Mouse (Mus musculus): ENCODE measurements at regions not wholly inside any gene's neighbourhood (a gene's known extent, or its start where the extent isn't known, plus 50 kb on each side); places are given as distances from the start of the nearest gene placed in this dataset.

DNA sequence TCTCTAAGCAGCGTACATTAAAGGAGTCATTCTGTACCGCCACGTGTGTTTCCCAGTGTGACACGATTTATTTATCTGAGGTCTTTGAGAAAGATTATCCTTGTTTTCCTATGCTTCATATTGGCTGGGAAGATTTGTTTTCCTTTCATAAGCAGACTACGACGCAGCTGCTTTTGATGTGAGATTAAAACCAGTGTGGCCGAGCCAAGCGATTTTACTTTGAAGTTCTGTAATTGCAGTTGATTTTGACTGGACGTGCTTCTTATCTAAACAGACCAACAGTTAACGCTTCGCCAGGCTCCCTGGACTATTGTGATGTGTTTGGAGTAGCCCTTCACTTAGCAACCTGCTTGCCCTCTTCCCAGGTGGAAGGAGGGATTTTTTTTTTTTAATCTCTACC is 120.6 kb downstream of the Dact1 start:
- no peak for ATAC-seq

DNA sequence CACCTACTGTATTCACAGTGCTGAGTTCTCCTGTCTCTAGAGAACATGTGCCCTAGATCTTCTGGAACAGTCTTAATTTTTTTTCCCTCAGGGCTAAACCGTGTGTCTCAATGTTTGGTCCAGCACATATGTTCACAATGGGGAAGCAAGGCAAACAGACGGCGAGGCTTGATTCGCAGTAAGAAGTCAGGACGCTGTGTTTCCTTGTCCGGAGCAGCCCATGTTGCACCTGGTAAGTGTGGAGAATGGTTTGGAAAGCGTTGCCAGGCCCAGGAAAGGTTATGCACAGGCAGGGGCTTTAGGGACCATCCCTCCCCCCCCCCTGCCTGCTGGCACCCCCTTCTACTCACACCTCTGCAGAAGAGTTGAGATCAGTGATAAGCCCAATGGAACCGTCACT is 121.4 kb downstream of the Dact1 start:
- ATAC-seq: no peak

DNA sequence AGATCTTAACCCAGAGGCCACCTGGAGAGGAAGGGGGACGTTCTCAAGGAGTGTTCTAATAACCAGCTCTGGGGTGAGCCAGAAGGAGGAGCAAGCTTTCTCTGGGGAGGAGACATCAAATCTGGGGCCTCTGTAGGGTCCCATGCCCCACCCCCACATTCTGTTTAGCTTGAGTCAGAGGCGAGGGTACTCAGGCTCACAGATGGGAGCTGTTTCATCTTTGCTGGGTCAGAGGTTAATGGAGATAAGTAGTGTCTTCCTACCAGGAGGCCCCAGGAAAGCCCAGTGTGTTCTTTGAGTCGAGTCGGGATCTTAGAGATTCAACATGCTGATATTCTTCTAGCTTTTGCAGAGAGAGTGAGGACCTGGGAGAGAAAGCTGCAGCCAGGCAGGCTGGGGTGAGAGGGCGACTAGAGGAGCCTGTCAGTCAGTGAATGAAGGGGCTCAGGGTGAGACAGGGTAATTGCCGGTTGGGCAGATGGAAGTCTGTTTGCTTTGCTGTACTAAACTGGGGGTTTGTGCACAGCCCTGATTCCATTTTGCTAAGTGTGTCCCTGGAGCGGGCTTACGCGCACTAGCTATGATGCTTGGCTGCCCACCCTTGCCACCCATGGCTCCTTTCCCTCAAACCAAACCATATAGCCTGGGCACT is 124.0 kb downstream of the Dact1 start:
- ATAC-seq: no peak

DNA sequence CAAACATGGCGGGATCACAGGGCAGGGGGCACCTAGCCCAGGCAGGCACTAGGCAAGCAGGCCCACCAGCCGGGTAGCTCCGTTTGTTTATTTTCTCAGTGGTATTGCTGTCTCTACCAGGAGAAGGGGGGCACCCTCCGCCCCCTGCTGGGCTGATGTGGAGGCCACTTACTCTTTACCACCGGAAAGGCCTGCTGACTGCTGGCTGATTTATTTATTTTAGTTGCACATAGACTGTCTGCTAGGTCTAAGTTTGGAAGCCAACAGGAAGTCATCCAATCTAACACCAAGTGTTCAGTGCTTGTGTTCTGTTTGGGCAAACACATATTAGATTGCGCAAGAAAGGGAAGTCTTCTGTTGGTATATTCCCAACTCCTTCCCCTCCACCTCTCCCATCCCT is 128.6 kb downstream of the Dact1 start:
- no peak for ATAC-seq

DNA sequence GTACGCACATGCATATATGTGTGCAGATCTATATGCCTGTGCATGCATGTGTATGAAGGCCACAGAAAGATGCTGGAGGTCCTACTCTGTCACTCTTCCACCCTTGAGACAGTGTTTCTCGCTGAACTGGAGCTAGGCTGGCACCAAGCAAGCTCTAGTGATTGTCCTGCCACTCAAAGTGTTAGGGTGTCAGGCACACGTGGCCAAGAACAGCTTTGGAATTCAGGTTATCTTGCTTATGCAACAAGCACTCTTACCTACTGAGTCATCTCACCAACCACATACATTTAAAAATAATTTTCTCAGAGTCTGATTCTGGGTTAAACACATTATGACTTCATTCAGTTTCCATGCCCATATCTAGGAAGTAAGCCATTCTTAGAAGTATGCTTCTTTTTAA is 131.2 kb downstream of the Dact1 start:
- no peak for ATAC-seq

DNA sequence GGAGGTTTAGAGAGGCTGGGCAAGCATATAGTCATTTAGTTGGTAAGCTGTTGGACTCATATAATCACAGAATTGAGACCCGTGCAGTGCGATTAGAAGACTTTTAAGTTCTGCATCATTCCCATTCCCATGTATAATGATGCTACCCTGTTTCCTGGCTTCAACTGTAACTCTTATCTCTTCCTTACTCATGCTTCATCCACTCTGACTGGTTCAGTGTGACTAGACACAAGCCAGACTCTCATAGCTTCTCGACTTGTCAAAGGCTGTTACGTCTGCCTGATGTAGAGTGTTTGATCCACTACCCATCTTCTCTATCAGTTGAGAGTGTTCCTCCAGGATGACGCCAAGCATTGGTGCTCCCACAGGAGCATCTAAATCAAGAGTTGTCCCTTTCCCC is 131.6 kb downstream of the Dact1 start:
- no peak for ATAC-seq

DNA sequence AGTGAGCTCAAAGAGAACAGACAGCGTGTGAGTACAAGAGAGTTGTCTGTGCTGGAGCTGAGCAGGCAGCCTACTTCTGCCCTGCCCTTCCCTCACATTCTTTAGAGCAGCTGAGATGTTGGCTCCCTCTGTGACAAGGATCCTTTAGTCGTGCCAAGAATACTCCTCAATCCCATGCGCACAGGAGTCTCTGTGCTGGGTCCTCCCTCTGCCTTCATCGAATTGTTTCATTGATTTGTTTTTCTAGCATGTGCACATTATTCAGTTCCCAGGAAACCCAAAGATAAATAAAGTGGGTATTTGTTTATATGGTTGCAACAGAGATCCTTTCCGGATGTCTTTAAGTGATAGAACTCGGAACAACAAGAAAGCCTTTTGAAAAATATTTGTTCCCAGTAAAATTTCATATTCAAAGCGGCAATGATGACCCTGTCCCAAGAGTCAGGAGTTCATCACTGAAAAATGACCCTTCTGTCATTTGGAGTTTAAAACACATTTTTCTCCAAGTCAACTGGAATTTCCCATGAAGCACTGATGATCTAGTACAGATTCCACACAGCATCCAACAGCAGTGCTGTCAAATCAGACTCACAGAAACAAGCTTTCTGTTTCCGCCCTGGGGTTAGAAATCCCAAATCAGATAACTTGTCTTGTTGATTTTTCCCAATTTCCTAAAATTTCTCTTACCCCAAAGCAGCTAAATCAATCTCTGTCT is 136.7 kb downstream of the Dact1 start:
- no peak for ATAC-seq

DNA sequence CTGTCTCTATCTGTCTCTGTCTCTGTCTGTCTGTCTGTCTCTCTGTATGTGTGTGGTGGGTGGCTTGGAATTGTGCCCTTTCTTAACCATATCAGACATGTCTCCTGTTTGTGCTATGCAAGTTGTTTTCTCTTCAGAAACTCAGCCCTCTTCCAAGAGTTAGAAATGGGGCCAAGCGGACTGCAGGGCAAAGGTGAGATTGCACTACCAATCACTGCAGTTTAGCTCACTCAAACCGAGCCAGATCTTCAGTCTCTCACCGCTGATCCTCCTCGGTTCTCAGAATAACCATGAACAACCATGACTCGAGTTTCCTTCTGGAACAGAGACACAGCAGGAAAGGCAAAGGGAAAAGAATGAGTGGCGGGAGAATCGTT is 137.2 kb downstream of the Dact1 start:
- ATAC-seq: no peak

DNA sequence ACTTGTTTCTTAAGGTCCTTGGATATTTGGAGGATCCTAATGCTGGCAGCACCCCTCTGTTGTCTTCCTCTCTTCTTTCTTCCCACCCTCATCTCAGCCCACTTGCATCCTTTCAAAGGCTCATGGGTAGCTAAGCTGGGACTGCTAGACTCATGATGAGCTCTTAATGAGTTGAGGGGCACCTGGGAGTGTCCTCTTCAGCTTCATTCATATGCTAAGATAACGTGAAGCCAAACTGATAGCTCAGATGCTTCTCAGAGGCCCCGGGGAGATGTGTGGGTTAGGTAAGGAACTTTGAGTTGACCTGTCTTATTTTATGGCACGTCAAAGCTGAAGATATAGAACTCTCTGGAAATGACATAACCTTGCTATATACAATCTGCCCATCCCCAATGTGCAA is 139.3 kb downstream of the Dact1 start:
- ATAC-seq: no peak

DNA sequence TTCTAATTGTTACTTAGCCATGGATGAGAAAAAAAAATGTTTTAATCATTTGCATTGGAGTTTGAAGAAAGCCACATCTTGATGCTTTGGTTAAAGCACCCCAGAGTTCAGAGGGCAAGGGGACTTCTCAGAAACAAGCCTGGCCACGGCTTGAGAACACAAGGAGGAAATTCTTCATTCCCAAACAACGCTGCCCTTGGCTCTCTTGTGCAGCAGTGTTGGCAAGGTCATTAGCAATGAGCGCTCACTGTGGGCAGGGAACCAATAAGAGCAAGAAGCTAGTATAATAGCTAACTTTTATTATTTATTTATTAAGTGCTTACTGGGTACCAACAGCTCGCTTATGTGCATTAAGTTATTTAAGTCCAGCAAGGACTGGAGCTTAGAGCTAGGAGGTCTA is 140.4 kb downstream of the Dact1 start:
- ATAC-seq: no peak

DNA sequence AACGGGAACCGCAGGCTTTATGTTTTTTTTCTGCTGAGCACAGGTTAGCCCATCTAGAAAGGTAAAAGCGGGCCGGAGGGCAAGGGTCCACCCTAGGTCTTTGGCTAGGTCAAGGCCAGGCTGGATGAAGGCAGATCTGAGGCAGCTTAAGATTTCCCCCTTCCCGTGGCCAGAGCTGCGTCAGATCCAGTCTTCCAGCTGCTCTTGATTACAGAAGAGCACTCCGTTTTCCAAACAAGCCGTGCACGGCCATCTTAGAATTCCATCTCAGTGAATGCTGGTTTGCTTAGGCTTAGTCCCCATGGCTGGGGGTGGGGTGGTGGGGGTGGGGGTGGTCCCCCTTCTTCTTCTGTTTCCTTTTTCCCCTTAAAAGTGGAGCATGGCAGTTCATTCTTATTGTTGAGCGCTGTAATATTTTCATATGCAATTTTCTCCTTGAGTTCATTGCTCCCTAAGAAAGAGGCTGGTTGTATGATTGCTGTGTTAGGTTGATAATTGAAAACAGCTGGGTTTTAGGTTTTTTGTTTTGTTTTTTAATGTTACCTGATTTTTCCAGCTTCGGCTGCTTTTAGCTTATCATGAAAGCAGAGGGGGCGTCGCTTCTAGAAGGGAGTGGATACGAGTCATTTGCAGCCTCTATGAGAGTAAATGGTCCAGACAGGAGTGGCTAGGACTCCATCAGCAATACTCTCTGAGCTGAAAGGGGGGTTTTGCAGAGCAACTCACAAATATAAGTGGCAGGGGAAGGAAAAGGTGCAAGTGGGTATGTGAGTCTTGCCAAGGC is 141.2 kb downstream of the Dact1 start:
- no peak for ATAC-seq

DNA sequence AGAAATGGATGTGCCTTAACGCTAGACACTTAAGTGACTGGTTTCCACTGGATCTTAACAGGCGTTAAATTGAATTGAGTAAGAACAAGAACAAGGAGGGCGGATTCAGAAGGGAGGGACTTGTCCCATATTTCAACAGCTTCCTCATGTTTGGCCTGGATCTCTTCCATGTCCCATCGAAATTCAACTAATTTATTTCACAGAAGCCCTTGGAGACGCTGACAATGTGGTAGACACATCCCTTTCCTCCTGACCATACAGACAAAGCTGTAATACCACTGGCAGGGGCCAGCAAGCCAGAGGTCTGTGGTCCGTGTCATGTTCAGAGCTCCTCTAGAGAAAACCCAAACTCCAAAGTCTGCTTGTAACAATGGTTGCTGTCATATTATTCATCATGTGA is 147.2 kb downstream of the Dact1 start:
- no peak for ATAC-seq

DNA sequence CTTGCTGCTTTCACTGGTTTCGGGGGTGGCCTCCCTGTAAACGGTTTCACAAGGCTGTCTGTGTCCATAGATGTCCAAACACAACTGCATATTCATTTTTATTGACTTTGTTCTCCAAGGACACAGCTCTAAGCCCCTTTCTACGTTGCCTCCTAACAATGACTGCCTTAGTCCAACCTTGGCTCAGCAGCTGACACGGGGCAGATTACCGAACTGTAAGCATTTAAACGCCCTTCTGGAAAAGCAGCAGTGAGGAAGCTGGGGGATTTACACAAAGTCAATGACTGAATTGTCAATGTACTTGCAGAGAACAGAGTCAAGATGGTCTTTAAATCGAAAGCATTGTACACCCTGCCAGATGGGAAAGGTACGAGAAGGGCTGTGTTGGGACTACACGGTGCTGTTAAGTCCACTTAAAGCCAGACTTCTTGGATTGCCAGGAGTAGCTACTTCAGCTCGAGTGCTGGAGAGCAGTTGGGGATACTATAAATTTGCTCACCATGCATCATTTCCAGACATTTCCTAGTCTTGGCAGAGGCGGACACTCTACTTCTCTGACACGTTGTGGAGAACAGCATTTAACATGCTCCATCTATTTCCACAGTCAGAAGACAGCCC is 149.0 kb downstream of the Dact1 start:
- no peak for ATAC-seq

DNA sequence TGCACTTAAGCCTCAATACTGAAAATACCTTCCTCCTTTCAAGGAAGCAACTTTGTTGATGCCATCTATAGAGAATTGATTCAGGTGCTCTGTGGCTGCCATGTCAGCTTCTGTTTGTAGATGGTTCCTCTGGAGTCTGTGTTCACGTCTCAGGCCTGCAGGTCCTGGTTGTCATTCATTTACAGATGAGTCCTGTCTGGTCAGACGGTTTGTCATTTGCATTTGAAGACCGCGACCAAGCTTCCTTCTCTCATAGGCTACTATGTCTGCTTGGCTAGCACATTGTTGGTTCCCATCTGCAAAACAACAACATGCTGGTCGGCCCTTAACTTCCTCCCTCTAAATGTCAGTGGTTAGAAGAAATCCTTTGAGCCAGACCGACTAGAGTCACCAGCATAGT is 151.0 kb downstream of the Dact1 start:
- no peak for ATAC-seq

DNA sequence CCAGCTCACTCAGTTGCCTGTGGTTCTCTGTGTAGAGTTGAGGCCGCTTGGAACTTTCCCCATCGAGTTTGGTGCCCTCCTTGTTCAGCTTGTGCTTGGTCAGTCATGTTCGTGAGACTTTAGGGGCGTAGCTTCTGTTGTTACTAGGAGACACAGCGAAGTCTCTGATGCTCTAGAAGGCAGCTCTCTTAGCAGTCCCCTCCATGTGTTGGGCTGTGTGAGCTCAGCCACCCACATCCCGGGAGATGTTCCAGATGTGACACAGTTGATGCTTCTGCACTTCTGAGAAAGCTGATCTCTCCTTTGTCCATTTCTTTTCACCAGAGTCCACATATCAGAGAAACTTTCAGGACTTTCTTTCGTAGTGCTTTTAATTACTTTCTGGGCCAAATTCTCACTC is 158.1 kb downstream of the Dact1 start:
- ATAC-seq: no peak

DNA sequence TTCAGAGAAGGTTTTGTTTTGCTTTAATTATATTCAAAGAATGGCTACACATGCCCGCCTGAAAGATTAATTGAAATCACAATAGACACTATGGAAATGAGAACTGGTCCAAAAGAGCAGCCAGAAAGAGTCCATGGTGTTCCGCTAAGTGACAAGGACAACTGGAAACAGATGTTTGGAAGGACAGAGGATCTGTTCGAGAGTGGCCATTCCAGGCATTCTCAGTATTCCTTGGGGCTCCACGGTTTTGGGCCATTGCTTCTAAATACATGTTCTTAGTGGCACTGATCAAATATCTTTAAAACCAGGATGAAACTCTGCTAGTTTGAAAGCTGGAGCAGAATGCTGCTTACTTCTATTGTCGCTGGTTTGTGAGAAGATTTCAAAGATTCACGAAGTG is 158.6 kb downstream of the Dact1 start:
- no peak for ATAC-seq

DNA sequence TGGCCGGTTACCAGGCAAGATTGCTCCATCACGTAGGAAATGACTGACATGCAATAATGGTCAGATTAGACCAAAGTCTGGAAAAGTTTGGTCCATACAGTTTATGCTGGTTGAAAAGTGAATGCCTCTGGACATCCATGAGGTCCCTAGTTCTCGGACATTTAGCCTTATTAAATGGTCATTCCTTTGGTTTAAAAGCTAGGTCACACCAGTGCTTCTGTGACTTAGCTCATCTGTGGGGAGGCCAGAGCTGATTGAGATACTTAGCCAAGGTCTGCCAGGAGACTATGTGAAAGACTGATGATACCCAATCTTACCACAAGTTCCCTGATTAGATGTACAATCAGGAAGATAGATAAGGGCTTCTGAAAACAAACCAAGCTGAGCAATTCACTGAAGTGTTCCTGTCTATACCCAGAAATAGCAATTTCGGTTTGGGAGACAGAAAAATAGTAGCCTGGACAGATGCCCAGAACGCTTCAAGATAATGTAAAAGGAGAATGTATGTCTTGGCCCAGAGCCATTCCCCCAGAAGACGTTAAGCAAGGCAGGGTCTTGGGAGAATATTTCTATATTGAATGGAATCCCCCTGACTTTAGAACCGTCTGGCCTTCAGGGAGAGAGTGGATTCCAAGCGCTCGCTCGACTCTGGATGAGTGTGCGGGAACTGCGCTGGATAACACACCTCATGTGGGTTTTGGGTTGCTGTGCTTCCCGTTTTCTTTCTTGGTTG is 161.5 kb downstream of the Dact1 start:
- ATAC-seq: no peak

DNA sequence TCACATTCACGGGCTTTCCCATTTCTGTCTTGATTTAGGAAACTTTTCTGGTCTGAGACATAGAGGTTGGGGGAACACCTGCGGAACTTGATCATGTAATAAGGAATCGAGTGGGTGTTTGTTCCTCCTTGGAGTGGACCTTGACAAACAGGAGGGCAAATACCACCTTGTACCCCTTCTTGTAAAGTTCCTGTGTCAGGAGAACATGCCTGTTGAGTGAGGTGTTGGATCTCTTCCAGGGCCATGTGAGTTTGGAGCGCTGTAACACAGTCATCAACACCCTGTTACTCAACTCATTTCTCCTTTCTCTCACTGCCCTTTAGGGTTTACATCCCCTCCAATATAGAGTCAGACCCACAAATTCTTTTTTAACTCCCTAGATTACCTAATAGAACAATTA is 162.0 kb downstream of the Dact1 start:
- no peak for ATAC-seq

DNA sequence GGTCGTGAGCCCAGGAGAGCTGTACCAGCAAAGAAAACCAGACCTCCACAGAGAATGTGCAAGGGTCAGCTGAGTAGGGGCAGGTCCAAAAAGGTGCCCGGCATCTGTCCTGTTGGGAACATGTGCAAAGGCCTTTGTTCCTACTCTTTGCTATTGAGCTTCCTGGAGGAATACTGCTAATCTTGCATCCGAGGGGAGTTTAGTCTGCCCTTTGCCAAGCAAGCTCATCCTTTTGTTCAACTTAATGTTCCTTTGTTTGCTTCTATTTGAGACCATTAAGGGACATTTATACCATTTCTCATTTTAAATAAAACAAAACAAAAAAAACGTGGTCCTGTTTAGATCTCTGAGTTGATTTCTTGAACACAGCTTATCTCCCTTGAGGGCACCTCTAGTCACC is 166.6 kb downstream of the Dact1 start:
- ATAC-seq: no peak

DNA sequence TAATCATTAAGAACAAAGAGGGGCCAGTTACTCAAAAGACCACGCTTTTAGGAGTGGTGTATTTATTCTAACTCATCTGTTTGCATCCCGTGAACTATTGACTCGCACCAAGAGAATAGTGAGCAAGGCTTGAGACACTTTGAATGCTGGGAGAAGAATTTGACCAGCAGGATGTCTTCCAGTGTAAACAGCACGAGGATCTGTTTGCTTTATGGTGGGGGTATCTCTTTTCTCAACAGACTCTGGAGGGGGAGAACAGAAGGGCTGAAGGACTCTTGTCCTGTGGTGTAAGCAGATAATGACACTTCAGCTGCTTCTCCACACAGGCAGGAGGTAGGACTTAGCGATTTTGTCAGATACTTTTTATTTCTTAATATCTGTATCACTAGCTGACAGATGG is 168.0 kb downstream of the Dact1 start:
- no peak for ATAC-seq

DNA sequence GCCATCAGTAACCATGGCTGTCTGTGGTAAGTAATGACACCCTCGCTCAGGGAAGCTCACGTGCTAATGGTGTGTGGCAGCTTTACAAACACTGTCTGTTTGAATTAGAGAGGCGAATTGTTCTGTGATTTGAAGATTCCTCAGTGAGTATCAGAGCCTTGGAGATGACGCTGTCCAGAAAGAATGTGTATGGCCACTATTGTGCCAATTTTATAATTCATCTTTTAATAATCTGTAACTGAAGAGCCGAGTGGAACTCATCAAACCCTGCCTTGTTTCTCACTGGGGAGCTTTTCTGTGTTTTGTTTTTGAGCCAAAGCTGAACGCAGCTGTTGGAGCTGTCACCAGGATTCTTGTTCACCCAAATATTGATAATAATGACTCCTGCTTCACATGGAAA is 171.7 kb downstream of the Dact1 start:
- no peak for ATAC-seq

DNA sequence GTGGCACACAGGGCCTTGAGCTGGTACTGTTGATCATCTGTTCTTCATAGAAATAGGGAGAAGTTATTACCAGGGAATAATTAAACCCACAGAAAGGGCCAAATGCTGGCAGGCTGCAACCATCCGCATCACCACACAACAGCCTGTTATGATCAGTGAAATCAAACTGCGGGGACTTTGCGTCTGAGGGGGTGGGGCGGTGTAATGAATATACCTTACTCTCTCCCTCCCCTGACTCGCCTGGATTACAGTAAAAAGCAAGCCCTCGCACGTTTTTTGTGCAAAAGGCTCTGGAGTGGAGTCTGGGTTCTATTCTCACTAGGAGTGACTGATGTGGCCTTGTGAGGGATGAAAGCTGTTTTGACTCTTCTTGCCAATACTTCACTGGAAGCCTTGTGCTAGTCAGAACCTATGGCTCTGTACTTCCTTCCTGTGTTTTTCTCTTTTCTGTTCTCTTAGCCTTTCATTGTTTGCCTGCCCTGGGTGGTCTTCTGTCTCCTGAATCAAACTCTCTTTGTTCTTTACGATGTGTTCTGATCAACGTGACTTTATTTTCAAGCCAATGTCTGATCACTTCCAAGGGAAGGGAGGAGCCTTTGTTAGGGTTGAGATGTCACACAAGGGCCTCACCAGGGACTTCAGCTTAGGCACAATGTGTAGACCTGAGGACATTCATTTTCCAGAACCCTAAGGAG is 172.4 kb downstream of the Dact1 start:
- ATAC-seq: no peak
